Mouse (Mus musculus) adrenal gland, postnatal 25 days (tissue): Measurements from ENCODE around the gene Klf7. TPM values are rescaled to one million over a fixed set of nuclear protein-coding genes. Genes with fewer than 3 reads are reported as not detected.

Experiments used
- DNase-seq: peaks from one replicate; pipeline ENCODE4 v3.0.0; 2021; ENCODE audit warnings: mixed read lengths
- total RNA-seq: library from RNA; stranded (reverse); gene quantifications from 2 replicates; pipeline ENCODE4 v1.2.3, GENCODE M21; 2021

Klf7 gene
- total RNA-seq, 1 experiment from 2014 or later = 23.3 TPM

DNA sequence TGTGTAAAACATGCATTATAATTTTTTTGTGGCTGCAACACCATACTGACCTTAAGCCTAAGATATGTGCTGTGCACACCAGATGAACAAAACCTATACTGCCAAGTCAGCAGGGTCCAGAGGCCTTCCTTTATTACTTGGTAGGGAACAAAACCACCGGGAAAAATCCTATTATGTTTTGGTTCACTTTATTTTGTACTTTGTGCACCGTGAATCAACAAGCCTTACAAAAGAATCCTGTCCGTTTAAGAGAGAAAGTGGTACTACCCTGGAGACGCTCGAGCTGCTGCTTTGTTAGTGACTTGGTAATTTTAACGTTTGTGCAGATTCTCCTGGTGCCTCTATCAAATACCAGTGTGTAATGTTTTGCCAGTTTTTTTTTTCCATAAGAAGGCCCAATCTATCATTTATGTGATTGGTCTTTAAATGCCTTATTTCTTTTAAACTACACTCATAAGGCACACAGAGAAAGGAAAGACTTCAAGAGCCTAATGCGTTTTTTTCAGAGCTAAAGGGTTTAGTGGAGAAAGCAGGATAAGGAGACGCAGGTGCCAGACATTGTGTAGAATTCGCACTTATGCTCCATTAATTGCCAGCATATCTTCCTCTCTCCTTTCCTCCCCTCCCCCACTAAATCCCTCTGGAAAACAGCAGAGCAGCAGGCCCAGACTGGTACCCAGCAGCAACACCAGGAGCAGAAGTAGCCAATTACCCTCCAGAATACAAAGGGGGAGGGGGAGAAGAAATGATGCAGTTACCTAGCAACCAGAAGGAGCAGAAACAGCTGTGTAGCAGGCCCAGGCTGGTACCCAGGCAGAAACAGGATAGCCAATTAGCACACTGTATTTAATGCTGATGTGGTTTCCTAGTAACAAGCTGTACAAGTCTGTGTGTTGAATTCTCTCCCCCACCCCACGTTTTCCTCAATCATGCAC is 55.5 kb downstream of the Klf7 start:
- DNase-seq = no peak

GRCm38 (mm10) chr1:64061488-64061887 is 60.6 kb downstream of the Klf7 start:
- no peak for DNase-seq

- no peak for DNase-seq
Measured at GRCm38 (mm10) chr1:64060699-64061454, 61.2 kb downstream of the Klf7 start.

DNA sequence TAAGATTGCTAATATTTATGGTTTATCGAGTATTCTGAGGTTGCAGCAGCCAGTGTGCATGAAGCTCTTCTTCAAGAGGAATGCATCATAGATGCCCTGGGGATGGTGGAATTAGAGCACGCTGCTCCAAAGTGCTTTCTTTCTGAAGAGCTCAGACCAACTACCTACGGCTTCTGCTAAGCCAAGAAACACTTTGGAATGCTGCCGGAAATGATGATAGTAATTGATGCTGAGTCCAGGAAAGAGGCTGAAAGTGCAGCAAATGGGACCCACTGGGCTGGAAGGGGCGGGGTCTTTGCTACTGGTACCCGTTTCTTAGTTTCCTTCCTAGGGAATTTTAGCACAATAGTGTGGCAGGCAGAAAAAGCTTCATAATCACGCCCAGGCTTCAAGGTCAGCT is 62.0 kb downstream of the Klf7 start:
- no peak for DNase-seq

- no peak for DNase-seq
Measured at GRCm38 (mm10) chr1:64056541-64056940, 65.5 kb downstream of the Klf7 start.

GRCm38 (mm10) chr1:64055978-64056377 is 66.1 kb downstream of the Klf7 start:
- no peak for DNase-seq

GRCm38 (mm10) chr1:64055210-64055609 is 66.9 kb downstream of the Klf7 start:
- no peak for DNase-seq

DNA sequence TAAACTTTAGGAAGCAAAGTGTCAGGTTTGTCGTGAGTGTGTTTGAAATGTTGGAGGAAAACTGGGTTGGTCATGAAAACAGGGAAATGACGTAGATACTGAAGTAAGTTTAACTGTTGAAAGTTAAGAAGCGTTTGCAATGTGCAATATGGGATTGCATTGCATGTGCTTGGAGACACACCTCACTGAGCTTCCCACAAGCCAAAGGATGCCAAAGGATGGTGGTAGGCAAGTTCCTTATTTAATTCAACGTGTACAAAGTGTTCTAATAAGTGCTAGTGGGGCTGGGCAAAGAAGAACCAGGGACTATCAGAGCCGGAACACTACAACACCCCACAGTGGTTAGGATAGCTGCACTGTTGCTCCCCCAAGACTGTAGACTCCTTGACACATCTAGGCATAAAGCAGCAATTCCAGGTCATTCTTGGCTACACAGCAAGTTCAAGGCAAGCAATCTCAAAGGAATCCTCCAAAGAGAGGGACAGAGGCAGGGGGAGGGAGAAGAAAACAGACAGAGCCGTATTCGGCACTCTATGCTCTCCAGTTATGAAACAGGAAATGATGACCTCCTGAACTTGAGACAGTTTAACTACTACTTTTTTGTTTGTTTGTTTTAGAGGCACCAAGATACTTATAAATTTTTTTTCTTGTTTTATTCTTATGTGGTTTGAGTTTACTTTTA is 69.9 kb downstream of the Klf7 start:
- no peak for DNase-seq

GRCm38 (mm10) chr1:64048567-64048966 is 73.5 kb downstream of the Klf7 start:
- DNase-seq = no peak

DNA sequence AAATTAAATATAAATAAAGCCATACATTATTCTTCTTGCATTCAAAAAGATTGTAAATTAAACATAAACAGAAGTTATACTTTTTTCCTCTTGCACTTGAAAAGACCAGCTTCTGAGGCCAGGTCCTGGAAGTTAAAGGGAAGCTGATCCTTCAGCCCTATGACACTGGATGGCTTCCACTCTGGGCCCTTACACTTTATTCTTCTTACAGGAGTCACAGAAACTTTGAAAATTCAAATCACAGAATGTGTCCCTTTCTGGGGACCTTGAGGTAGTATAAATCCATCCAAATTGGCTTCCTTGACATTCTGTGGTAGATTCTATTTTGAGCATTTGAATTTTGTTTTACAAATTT is 75.3 kb downstream of the Klf7 start:
- no peak for DNase-seq

DNA sequence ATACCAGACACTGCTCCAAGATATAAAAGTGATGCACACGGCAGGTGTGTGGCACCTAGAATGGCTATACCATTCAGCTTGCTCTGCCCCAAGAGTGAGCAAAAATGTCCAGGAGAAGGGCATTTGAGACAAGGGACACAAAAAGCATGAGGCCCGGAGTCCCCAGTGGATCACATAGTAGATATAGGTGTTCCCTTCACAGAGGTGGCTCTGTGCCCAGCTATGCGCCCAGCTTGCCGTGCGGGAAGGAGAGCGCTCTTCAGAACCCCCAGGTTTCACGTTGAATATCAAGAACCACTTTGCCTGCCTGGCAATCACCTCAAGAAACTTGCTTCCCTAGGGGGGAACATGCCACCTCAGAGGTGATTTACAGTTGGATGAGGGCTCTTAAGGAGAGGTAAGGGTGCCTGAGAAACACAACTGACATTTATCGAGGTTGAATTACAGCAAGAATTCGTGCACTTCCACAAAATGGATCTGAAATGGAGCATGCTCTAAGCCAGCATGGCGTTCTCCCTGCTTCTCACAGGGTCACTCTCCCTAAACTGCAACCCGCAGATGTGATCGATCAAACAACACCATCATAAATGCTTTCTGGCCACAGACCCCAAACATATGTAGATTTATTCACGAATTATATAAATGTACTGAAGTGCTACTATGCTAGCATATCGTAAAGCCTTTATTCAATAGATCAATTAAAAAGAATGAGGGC is 75.8 kb downstream of the Klf7 start:
- DNase-seq = no peak

DNA sequence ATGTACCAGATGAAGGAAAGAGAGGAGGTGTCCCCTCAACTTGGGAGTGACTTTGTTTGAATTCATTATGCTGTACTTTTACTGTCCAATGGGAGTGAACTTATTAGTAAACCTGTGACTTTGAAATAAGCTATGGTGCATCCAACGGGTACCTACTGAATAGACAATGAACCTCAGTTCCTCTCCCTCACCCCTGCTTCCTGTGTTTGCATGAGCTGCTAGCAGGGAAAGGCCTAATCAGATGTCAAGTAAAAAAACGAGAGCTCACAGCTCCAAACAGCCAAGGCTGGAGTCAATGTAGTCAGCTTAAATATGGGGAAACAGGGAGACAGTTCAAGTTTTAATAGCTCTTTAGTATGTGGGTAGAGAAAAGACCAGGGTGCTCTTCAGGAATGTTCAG is 77.5 kb downstream of the Klf7 start:
- no peak for DNase-seq

DNA sequence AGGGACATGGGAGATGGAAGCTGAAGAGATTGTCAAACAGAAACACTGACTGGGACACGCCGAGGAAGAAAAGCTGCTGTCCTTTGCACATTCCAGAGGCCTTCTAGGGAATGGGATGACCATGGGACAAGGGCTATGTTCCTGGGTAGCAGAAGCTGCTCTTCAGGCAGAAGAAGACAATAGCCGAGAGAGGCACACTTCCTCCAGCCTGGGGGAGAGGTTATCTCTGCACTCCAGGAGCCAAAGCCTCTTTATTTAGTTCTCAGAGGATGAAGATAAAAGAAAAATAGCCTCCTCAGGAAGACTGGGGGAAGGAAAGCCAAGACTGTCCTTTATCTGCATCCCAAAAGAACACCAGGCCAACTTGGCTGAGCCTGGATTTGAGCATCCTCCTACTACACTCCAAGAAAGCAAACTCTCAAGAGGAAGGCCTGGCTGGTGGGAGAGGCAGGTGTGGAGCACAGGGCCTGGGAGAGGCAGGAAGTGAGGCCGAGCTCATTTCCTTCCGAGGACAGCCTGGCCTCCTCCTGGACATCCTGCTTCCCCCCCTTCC is 81.2 kb downstream of the Klf7 start:
- DNase-seq = no peak

DNA sequence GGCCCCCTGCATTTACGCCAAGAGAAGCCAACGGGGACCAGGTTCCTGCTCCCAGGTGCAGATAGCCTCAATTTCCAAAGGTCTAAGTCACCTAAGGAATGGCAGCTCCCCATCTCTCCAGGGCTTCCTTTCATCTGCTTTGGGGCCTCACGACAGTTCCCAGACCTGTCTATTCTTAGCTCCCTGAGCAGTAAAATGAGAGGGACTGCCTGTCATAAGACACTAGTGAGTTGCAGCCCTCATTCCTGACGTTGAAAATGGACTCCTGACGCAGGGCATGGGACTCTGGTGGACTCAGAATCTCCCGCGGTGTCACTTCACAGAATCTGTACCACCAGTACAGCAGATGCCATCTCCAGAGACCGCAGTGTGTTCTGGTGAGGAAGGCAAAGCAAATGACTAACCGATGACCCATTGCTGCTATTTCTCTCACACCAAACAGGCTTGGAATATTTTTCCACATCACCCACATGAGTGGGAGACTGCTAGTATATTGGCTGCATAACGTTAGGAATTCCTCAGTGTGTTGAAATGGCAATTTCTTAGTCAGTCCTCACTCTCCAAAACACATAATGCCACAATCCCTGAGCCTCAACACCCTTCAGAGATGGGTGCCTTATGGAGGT is 81.9 kb downstream of the Klf7 start:
- no peak for DNase-seq

DNA sequence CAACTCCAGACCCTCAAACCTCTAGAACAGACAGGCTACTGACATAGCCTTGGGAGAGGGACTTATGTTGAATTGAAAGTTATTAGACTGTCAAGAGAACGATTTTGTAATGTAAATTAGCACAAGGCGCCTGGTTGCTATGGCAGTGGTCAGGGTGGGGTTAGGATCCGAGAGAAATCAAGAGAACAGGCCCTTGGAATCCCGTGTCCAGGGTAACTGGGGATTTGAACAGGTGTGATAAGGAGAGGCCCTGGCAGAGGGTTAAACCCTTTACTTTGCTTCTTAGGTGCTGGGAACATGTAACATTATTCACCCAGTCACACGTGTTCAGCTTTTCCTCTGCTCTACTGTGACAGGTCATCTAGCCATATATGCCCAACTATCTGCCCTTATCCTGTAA is 83.7 kb downstream of the Klf7 start:
- no peak for DNase-seq

DNA sequence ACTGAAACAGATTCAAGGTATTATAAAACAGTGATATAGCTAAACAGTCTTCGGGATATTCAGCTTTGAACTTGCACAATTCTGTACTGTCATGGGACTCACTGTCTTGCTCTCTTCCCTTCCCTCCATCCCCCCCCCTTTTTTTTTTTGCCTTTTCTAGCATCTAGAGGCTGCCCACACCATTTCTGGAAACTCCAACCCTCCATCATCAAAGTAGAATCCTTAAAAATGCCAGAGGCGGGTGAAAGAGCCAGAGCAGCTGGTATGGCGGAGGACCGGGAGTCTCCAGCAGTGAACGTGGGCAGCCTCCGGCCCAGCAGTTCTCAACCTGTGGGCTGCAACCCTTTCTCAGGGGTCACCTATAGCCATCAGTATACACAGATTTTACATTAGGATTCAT is 84.3 kb downstream of the Klf7 start:
- no peak for DNase-seq

GRCm38 (mm10) chr1:64036881-64037452 is 85.1 kb downstream of the Klf7 start:
- no peak for DNase-seq

DNA sequence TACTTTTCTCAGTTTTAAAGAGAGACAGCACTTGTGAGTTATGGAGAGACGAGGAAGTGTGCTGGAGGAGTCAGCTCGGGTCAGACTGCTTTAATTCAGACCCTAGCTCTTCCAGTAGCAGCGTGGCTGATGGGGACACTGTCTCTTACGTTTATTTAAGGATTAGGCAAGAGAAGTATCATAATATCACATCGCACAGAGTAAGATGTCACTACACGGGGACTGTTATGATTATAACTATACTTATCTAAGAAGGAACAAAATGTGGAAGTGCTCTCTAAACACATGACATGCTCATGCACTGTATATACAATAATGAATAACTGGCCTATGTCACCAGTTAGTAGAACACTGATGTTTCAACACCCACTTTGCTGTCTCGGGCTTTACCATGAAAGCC is 86.3 kb downstream of the Klf7 start:
- no peak for DNase-seq

GRCm38 (mm10) chr1:64035087-64035791 is 86.8 kb downstream of the Klf7 start:
- DNase-seq = no peak

DNA sequence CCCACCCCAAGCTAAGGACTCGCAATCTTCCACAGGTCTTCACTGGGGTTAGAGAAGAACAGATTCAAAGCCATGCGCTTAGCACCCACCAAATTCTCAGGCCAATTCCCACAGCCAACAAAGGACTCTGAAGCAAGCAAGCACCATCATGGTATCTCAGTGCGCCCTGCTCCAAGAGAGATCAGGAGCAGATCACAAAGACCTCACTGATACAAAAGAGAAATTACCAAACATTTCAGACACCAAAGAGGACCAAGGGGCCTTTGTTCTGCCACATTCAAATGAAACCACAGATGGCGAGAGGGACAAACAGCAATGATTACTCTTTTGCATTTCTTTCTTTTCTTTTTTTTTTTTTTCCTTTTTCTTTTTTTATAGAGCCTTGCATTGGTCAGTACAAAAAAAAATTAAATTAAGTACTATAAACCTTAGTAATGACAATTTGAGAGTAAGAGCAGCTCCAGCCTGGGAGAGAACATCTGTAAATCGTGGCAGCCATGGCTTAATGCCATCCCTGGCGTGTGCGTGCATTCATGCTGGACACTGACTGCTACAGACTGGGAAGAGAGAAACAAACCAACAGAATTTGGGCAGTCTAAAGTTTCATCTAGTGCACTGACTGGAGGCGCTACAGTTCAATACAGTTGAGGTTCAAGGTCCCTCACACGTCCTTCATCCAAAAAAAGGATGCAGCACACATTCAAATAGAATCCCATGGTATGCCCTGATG is 89.4 kb downstream of the Klf7 start:
- no peak for DNase-seq
